Mouse (Mus musculus): Measurements from ENCODE around the gene Ddah2.

Ddah2 gene

DNA sequence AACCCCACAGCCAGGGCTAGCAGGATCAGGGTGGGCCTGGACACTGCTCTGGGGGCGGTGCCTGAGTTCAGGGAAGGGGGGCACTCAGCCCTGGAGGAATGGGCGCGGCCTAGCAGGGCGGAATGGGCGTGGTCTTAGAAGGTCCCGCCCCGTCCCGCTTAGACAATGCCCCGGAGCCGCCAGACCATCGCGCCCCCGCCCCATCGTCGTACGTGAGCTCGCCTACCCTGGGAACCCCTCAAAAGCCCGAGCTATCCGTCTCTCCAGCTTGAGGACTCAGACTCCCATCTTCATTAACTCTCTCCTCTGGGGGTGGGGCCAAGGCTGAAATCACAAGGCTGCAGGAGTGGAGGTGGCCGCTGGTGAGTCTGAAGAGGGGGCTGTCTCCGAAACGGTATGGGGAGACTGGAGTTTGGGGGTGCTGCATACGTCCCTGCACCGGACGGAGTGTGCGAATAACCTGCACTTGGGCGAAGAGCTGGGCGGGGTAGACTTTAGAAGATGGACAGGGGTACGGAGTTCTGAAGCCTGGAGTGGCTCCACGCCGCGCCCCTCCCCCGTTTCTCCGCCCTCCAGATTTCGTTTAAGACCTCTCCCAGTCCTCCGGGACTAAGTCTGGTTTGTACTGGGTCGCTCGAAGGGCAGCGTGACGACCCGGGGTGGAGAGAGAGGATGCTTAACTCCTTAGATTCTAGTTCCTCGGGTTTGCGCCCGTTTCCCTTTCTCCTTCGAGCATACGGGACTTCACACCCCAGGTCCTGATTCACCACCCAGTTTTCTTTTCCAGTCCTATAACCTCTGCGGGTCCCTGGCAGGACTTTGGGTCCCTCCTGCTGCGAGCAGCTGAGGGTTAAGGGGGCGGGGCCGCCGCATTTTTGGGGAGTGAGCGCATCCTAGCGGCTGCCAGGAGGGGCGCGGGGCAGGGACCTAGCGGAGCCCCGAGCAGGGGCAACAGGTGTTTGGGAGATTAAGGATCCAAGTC is at the start of gene Ddah2:
Gene Ddah2, plus strand, starts transcription at position 125 of the 982 bp plus-strand sequence.
- in situ Hi-C loops (cut with MboI; ENCODE audit: low pct_unique_long_range_greater_than_20kb in 1 of 2, low sequenced_read_pairs in 2 of 2, unreplicated experiment in 1 of 2): no loop called here

DNA sequence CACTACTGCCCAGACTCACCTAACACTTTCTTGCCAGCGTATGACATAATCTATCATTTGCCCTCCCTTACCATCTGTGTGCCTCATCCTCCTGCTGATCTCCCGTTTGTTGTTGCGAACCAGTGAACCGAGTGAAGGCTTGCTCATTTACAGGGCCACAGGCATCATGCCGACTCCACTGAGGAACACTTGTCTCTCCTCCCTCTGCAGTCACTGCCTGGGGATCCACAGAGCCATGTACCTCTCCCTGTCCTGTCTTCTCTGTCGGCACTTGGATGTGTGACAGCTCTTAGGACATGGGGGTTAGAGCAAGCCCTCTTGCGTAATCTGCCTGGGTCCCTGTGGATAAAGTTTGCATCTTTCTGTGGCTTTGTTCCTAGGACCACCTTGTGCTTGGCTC is 49.2 kb upstream of the Ddah2 start:
- in situ Hi-C loops (cut with MboI; ENCODE audit: low pct_unique_long_range_greater_than_20kb in 1 of 2, low sequenced_read_pairs in 2 of 2, unreplicated experiment in 1 of 2): loop anchor here in 1 of 2 experiments (10.0 kb wide), 1 partner anchor 105 kb away; the partner anchor contains the start of gene Ly6g5b

DNA sequence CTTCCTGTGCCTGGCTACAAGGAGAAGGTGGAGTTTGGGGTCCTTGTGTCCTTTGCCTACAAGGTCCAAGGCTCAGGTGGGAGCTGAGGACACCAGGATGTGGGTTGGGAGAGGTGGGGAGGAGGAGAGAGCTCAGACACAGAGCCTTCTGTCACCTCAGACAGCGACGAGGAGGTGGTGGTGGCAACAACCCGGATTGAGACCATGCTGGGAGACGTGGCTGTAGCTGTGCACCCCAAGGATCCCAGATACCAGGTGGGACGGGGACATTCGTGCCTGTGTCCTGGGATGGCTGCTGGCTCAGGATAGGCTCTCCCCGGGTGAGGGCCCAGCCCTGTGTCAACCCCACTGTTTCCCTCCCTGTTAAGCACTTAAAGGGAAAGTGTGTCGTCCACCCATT is 47.4 kb upstream of the Ddah2 start:
- in situ Hi-C loops (cut with MboI; ENCODE audit: low pct_unique_long_range_greater_than_20kb in 1 of 2, low sequenced_read_pairs in 2 of 2, unreplicated experiment in 1 of 2): loop anchor here in 1 of 2 experiments (10.0 kb wide), 1 partner anchor 133 kb away; no protein-coding TSS in a partner anchor

DNA sequence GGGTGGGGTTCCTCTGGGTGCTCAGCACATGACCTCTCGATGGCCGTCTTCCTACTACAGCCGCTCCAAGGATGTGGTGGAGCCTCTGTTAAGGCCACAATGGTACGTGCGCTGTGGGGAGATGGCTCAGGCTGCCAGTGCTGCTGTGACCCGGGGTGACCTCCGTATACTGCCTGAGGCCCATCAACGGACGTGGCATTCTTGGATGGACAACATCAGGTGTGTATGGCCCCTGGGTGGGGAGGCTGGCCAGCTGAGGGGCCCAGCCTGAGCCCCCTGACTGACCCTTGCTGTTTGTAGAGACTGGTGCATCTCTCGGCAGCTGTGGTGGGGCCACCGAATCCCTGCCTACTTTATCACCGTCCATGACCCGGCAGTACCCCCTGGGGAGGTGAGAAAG is 46.4 kb upstream of the Ddah2 start:
- in situ Hi-C loops (cut with MboI; ENCODE audit: low pct_unique_long_range_greater_than_20kb in 1 of 2, low sequenced_read_pairs in 2 of 2, unreplicated experiment in 1 of 2): loop anchor here in 1 of 2 experiments (10.0 kb wide), 1 partner anchor 132 kb away; no protein-coding TSS in a partner anchor

DNA sequence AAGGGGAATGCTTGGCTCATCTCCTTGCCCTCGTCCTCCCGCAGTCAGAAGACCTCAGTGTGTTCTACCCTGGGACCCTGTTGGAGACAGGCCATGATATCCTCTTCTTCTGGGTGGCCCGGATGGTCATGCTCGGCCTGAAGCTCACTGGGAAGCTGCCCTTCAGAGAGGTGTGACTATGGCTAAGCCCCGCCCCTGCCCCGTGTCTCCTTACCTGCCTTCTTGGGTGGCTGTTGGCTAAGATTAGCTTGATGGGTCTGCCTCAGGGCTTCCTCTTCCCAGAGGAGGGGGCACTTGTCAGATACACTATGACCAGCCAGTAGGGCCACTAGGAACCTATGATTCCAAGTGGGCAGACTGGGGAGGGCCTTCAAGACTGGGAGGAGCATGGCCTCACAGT is 45.6 kb upstream of the Ddah2 start:
- in situ Hi-C loops (cut with MboI; ENCODE audit: low pct_unique_long_range_greater_than_20kb in 1 of 2, low sequenced_read_pairs in 2 of 2, unreplicated experiment in 1 of 2): loop anchor here in 1 of 2 experiments (10.0 kb wide), 1 partner anchor 132 kb away; no protein-coding TSS in a partner anchor

DNA sequence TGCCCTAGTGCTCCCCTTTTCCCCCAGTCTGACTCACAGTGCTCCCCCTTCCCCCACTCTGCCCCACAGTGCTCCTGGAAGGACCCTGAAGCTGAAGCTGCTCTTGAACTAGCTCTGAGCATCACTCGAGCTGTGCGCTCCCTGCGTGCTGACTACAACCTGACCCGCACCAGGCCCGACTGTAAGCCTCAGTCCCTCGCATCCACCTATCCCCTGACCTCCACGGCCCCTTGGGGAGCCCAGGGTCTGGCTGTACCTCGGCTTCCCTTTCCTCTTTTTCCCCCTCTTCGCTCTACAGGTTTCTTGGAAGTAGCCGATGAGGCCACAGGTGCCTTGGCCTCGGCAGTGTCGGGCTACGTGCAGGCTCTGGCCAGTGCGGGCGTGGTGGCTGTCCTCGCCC is 43.5 kb upstream of the Ddah2 start:
- in situ Hi-C loops (cut with MboI; ENCODE audit: low pct_unique_long_range_greater_than_20kb in 1 of 2, low sequenced_read_pairs in 2 of 2, unreplicated experiment in 1 of 2): loop anchor here in 1 of 2 experiments (10.0 kb wide), 1 partner anchor 130 kb away; no protein-coding TSS in a partner anchor

DNA sequence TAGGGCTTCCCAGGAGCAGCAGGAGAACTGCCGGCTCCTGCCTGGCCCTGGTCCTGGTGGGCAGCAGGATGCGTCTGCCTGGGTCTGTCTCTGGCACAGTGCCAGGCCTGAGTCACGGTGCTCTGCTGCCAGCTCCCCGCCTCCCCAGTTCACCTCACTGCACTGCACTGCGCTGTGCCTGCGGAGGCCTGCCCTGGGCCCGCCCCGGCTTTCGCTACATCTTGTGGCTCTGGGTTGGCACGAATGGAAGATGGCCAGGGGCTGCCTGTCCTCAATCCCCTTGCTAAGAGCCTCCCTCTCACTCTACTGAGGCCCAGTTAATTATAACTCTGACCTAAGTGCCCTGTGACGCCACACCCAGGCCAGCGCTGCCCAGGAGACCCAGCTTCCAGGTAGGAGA is 42.5 kb upstream of the Ddah2 start, which contains the start of gene Vwa7:
Gene Vwa7, plus strand, starts transcription at position 204 of the 400 bp plus-strand sequence.
- in situ Hi-C loops (cut with MboI; ENCODE audit: low pct_unique_long_range_greater_than_20kb in 1 of 2, low sequenced_read_pairs in 2 of 2, unreplicated experiment in 1 of 2): loop anchor here in 1 of 2 experiments (10.0 kb wide), 1 partner anchor 128 kb away; no protein-coding TSS in a partner anchor

DNA sequence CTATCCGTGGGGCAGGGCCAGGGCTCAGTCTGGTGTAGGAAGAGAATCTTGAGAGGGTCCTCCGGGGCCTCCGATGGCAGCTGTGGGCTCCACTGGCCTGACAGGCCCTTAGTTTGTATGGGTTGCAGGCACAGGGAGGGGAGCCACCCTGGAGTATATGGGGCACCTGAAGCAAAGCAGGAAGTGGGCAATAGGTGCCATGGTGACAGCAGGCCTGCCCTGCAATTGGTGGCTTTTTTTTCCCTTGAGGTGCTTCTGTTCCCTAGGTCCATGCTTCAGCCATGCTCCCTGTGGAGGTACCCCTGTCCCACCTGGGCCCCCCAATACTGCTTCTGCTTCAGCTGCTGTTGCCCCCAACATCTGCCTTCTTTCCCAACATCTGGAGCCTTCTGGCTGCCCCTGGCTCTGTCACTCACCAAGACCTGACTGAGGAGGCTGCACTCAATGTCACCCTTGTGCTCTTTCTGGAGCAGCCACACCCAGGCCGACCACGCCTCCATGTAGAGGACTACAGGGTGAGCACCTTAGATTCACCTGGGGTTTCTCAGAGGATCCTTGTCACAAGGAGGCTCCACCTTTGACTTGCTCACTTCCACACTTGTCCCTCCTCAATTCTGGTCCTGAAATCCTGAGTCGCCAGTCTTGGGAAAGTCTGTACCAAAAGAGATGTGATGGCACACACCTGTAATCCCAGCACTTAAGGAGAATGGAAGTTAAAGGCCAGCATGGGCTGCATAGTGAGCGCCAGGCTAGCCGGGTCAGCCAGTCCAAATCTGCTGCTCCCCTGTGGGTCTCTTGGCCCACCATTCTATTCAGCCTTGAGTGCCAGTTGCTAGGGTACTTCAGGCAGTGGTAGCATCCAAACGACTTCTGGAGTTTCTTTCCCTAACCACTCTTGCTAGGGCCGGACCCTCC is 41.8 kb upstream of the Ddah2 start:
- in situ Hi-C loops (cut with MboI; ENCODE audit: low pct_unique_long_range_greater_than_20kb in 1 of 2, low sequenced_read_pairs in 2 of 2, unreplicated experiment in 1 of 2): loop anchor here in 1 of 2 experiments (10.0 kb wide), 1 partner anchor 128 kb away; no protein-coding TSS in a partner anchor

DNA sequence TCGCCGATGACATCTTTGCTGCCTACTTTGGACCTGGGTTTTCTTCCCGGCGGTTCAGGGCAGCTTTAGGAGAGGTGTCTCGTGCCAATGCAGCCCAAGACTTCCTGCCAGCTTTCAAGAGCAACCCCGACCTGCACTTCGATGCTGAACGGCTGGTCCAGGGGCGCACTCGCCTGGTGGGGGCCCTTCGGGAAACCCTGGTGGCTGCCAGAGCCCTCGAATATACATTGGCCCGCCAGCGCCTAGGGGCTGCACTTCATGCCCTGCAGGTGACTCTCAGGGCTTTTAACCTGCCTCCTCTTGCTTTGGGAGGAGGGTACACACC is 41.2 kb upstream of the Ddah2 start:
- in situ Hi-C loops (cut with MboI; ENCODE audit: low pct_unique_long_range_greater_than_20kb in 1 of 2, low sequenced_read_pairs in 2 of 2, unreplicated experiment in 1 of 2): loop anchor here in 1 of 2 experiments (10.0 kb wide), 1 partner anchor 127 kb away; no protein-coding TSS in a partner anchor

DNA sequence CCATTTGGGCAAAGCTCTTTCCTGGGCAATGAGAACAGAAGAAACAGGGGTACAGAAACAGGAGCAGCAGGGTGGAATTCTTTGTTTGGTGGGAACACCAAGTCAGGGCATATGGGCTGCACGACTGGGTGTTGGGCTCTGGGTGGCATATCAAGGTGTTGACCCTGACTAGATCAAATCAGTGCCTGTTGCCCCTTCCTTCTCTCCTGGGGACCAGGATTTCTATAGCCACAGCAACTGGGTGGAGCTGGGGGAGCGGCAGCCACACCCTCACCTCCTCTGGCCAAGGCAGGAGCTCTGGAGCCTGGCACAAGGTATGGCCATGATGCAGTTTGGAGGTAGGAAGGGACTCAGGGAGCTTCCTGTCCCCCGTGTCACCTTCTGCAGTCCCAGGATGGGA is 40.7 kb upstream of the Ddah2 start:
- in situ Hi-C loops (cut with MboI; ENCODE audit: low pct_unique_long_range_greater_than_20kb in 1 of 2, low sequenced_read_pairs in 2 of 2, unreplicated experiment in 1 of 2): loop anchor here in 1 of 2 experiments (10.0 kb wide), 1 partner anchor 127 kb away; no protein-coding TSS in a partner anchor

DNA sequence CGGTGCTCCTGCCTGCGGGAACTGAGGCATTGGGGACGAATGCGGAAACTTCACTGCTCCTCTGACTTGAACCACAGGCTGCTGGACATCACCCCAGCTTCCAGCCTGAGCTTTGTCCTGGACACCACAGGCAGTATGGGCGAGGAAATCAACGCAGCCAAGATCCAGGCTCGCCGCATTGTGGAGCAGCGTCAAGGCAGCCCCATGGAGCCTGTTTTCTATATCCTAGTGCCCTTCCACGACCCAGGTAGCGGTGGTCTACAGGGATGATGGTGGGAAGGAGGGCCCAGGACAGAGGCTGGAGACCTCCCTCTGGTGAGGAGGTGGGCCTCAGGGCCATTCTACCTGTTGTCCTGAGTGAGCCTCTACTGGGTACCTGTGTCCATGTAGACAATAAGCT is 38.9 kb upstream of the Ddah2 start:
- in situ Hi-C loops (cut with MboI; ENCODE audit: low pct_unique_long_range_greater_than_20kb in 1 of 2, low sequenced_read_pairs in 2 of 2, unreplicated experiment in 1 of 2): loop anchor here (5.0 to 10.0 kb wide), 2 partner anchors 92 to 125 kb away; no protein-coding TSS in a partner anchor

DNA sequence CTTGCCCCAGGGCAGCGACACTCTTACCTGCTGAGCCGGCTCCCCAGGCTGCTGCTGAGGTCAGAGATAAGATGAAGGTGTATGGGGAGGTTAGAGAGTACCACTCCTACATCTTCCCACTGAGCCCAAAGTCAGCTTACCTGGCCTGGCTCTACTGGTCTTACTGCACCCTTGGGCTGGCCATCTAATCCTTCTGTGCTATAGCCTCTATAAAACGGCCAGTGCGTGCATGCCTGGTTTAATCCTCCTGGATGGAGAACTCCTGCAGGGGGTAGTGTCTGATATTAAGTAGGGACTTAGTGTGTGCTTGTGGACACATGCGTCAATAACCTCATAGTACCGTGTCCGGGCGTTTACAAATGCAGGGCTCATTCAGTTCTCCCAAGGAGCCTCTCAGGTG is 38.3 kb upstream of the Ddah2 start:
- in situ Hi-C loops (cut with MboI; ENCODE audit: low pct_unique_long_range_greater_than_20kb in 1 of 2, low sequenced_read_pairs in 2 of 2, unreplicated experiment in 1 of 2): loop anchor here in 1 of 2 experiments (5.0 kb wide), 1 partner anchor 92 kb away; no protein-coding TSS in a partner anchor

DNA sequence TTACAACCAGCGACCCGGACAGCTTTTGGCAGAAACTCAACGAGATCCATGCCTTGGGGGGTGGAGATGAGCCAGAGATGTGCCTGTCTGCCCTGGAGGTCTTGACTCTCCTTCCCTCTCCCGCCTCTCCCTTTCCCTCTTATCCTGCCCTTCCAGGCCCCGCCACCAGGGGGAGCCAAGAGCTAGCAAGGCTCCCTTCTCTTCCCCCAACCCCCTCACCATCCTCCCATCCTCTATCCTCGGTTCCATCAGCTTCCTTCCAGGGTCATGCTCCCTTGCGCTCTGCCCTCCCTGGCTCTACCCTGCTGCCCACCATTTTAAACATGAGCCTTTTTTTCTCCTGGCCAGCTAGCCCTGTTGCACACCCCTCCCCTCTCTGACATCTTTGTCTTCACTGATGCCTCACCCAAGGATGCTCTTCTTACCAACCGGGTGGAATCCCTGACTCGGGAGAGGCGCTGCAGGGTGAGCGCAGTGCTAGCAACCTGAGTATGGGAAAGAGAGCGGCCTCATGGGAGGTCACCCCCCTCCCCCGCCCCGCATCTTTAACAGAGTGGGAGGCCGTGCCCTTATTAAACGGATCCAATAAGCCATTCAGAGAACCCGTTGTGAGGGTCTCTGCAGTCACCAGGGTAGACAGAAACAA is 37.5 kb upstream of the Ddah2 start:
- in situ Hi-C loops (cut with MboI; ENCODE audit: low pct_unique_long_range_greater_than_20kb in 1 of 2, low sequenced_read_pairs in 2 of 2, unreplicated experiment in 1 of 2): loop anchor here in 1 of 2 experiments (5.0 kb wide), 1 partner anchor 91 kb away; no protein-coding TSS in a partner anchor

DNA sequence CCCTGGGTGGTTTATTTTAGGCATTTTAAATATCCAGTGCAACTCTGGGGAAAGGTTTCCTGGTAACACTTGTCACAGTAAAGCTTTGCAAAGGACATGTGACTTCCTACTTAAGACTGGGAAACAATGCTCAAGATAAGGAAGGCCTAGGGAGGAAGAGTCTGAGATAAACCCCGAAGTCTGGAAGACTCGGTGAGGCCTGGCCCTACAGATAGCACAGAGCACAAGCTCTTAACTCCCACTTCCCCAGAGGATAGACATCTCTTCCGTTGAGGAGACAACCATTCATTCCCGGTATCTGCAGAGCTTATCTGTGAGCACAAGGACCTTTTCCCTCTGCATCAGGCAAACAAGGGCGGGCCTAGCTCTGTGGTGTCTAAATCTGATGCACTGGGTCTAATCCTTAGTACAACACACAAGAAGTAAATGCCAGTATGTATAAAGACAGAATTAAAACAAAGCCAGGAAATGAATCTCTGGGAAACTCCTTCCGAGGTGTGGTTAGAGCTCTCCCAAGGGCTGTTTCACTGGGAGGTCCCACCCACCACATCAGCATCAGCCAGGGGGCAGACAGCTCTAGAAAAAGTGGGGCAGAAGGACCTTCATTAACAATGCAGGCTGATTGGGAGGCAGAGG is 36.9 kb upstream of the Ddah2 start:
- in situ Hi-C loops (cut with MboI; ENCODE audit: low pct_unique_long_range_greater_than_20kb in 1 of 2, low sequenced_read_pairs in 2 of 2, unreplicated experiment in 1 of 2): loop anchor here in 1 of 2 experiments (5.0 kb wide), 1 partner anchor 90 kb away; no protein-coding TSS in a partner anchor

DNA sequence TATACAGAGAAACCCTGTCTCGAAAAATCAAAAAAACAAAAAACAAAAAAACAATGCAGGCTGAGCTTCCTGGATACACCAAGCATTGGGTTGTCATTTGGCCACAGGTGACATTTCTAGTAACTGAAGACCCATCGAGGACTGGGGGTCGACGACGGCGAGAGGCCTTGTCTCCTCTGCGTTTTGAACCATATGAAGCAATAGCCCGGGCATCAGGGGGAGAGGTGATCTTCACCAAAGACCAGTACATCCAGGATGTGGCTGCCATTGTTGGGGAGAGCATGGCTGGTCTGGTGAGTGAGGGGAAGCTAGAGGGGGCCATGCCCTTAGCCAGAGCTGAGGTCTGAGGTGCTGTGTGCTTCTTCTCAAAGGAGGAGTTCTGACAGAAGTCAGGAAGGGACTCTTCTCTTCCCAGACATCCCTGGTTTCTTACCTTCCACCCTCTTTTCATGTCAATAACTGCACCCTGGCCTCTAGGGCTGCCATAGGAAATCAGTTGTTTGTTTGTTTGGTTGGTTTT is 36.2 kb upstream of the Ddah2 start:
- in situ Hi-C loops (cut with MboI; ENCODE audit: low pct_unique_long_range_greater_than_20kb in 1 of 2, low sequenced_read_pairs in 2 of 2, unreplicated experiment in 1 of 2): loop anchor here in 1 of 2 experiments (5.0 kb wide), 1 partner anchor 90 kb away; no protein-coding TSS in a partner anchor

DNA sequence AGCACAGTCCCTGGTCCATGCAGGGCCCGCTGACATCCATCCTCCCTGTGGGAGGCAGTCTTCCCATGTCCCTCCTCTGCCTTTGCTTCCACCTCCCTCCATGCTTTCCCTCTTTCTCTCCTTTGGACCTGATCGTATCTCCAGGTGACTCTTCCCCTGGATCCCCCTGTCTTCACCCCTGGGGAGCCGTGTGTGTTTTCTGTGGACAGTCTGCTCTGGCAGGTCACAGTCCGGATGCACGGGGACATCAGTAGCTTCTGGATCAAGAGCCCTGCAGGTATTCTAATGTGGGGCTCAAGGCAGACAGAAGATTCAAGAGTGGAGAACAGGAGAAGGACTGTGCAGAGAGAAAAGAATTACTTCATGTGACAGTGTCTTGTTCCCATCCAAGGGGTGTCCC is 35.6 kb upstream of the Ddah2 start:
- in situ Hi-C loops (cut with MboI; ENCODE audit: low pct_unique_long_range_greater_than_20kb in 1 of 2, low sequenced_read_pairs in 2 of 2, unreplicated experiment in 1 of 2): loop anchor here in 1 of 2 experiments (5.0 kb wide), 1 partner anchor 89 kb away; no protein-coding TSS in a partner anchor

DNA sequence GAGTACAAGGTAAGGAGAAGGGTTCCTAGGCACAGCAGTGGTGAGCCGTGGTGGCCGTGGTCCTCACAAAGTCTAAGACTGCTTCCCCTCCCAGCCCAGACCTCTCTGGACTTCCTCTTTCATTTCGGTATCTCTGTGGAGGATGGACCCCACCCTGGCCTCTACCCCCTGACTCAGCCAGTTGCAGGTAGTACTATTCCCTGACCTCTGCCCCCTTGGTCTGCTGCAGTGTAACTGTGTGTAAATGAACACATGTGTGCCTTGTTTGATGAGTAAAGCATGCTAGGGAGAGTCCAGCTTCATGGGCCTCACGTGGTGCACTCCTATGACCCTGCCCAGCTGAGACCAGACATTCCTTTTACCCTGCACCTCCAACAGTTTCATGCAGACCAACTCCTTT is 35.1 kb upstream of the Ddah2 start:
- in situ Hi-C loops (cut with MboI; ENCODE audit: low pct_unique_long_range_greater_than_20kb in 1 of 2, low sequenced_read_pairs in 2 of 2, unreplicated experiment in 1 of 2): loop anchor here in 1 of 2 experiments (5.0 kb wide), 1 partner anchor 89 kb away; no protein-coding TSS in a partner anchor
